Mouse (Mus musculus): Measurements from ENCODE around the gene Lsg1. TPM values are rescaled to one million over a fixed set of nuclear protein-coding genes. Genes with fewer than 3 reads are reported as not detected.
A peak's percentile ranks its signal among the peaks of the same experiment; 100 is the strongest.

Gene Lsg1
- polyA plus RNA-seq, 1 experiment: 11.9 TPM

DNA sequence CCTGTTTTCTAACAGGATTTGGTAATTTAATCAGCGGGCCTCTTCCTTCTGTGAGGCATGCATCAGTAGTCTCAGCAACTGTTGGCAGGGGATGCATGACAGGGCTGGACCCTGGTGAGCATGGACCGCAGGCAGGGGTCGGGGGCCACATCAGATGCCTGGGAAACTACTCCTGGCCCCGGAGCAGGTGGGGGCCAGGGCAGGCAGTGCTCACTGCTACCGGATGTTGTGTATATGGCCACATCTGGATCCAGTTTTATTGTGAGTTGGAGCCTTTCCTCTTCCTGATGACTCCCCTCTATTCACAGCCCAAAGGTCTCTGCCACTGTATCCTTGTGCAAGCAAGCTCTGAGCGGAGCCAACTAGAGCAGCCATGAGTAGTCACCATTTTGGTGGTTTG, 18.1 kb upstream of the Lsg1 start:
- Histone ChIP-seq H3K4me3 (ENCODE audit: control insufficient read depth, low read depth, low read length) (no peak overlapping the region), H3K27me3 (ENCODE audit: control insufficient read depth, insufficient read depth, low read length) (no peaks in the 10 kb centered on the region), H3K27ac (ENCODE audit: control insufficient read depth, insufficient read depth, low read depth, low read length) (no peak overlapping the region), H3K36me3 (ENCODE audit: control insufficient read depth, insufficient read depth, low read length) (no peaks in the 10 kb centered on the region), H3K4me1 (ENCODE audit: control insufficient read depth, insufficient read depth, low read length) (peaks cover 6% of the 10 kb centered on the region)
- TF ChIP-seq CTCF (IDR thresholded peaks at IDR 0.05; ENCODE audit: control insufficient read depth, insufficient read depth, insufficient replicate concordance, low read depth, low read length) (no peak), POLR2A (IDR thresholded peaks at IDR 0.05; ENCODE audit: control insufficient read depth, low read depth, low read length) (no peak)

DNA sequence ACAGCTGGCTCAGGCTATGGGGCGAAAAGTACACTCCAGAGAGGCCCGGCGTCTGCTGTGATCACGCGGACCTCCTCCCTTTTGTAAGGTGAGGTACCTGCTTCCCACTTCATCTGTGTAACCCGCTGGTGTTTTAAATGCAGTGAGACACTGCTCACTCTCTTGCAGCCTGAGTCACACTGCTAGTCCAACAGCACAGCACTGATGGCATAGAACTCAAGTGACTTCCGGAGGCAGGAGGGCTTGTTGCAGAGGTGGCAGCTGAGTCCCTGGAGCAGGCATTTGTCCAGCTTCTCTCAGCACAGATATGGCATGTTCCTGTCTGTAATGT, 17.4 kb upstream of the Lsg1 start:
- Histone ChIP-seq H3K36me3 (ENCODE audit: control insufficient read depth, insufficient read depth, low read length) (no peaks in the 10 kb centered on the region), H3K27ac (ENCODE audit: control insufficient read depth, insufficient read depth, low read depth, low read length) (no peak overlapping the region), H3K4me3 (ENCODE audit: control insufficient read depth, low read depth, low read length) (no peak overlapping the region), H3K4me1 (ENCODE audit: control insufficient read depth, insufficient read depth, low read length) (peaks cover 9% of the 10 kb centered on the region), H3K27me3 (ENCODE audit: control insufficient read depth, insufficient read depth, low read length) (no peaks in the 10 kb centered on the region)
- no peak for TF ChIP-seq POLR2A (IDR thresholded peaks at IDR 0.05; ENCODE audit: control insufficient read depth, low read depth, low read length)
- no peak for TF ChIP-seq CTCF (IDR thresholded peaks at IDR 0.05; ENCODE audit: control insufficient read depth, insufficient read depth, insufficient replicate concordance, low read depth, low read length)

DNA sequence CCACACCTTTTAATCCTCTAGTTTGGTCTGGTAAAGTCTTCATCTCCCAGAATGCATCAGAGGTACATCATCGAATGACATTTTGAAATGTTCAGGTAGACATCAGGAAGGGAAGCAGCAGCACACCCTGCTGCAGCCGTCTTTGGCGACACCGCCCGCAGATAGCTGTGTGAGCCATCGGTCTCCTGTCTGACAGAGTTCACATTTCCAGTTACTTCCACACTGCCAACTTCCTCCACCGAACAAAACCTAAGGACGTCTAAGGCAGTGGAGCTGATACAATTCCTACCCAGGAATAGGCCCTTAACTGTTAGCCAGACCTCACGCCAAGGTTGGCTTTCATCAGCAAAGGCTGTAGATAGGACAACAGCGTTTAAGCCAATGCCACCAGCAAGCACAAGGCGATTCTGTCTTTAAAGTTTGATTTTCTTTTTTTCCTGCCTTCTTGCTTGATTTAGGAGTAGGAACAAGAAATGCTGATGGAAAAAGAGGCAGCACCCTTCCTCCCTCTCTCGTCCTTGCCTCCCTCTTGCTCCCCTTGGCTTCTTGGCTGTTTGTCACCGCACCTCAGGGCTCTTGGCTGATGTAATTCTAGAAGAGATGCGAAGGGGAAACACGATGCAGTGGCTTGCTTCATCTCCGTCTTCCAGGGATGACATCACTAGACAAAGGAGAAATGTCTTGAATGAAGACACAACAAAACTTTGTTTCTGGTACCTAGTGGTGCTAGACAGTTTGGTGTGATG, 16.8 kb upstream of the Lsg1 start:
- H3K27ac ChIP-seq (ENCODE audit: control insufficient read depth, insufficient read depth, low read depth, low read length): no peak overlapping the region

DNA sequence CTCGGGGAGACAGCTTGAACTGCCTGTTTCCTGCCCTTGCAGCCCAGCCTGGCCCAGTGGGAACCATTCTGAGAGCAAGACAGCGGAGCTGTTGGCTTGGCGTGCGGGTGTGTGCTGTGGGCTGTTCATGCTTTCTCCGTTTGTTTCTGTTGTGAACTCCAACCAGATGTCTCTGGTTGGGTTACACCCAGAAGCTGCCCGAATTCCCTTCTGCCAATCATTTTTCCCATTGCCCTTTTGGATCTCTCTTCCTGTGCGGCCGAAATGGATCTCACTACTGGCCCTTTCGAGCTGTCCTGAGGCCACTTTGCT, 16.1 kb upstream of the Lsg1 start:
- TF ChIP-seq POLR2A (IDR thresholded peaks at IDR 0.05; ENCODE audit: control insufficient read depth, low read depth, low read length) (no peak), CTCF (IDR thresholded peaks at IDR 0.05; ENCODE audit: control insufficient read depth, insufficient read depth, insufficient replicate concordance, low read depth, low read length) (no peak)
- H3K27ac ChIP-seq (ENCODE audit: control insufficient read depth, insufficient read depth, low read depth, low read length): no peak overlapping the region
- no peak overlapping the region for H3K4me3 ChIP-seq (ENCODE audit: control insufficient read depth, low read depth, low read length)
- no peaks in the 10 kb centered on the region for H3K36me3 ChIP-seq (ENCODE audit: control insufficient read depth, insufficient read depth, low read length)
- H3K4me1 ChIP-seq (ENCODE audit: control insufficient read depth, insufficient read depth, low read length): peaks cover 13% of the 10 kb centered on the region
- H3K27me3 ChIP-seq (ENCODE audit: control insufficient read depth, insufficient read depth, low read length): no peaks in the 10 kb centered on the region

More for the DNA sequence above, 16.8 kb upstream of the Lsg1 start:
- H3K4me1 ChIP-seq (ENCODE audit: control insufficient read depth, insufficient read depth, low read length): peaks cover 13% of the 10 kb centered on the region
- no peaks in the 10 kb centered on the region for H3K36me3 ChIP-seq (ENCODE audit: control insufficient read depth, insufficient read depth, low read length)
- no peak for TF ChIP-seq CTCF (IDR thresholded peaks at IDR 0.05; ENCODE audit: control insufficient read depth, insufficient read depth, insufficient replicate concordance, low read depth, low read length)
- no peak for TF ChIP-seq POLR2A (IDR thresholded peaks at IDR 0.05; ENCODE audit: control insufficient read depth, low read depth, low read length)
- no peaks in the 10 kb centered on the region for H3K27me3 ChIP-seq (ENCODE audit: control insufficient read depth, insufficient read depth, low read length)
- no peak overlapping the region for H3K4me3 ChIP-seq (ENCODE audit: control insufficient read depth, low read depth, low read length)

DNA sequence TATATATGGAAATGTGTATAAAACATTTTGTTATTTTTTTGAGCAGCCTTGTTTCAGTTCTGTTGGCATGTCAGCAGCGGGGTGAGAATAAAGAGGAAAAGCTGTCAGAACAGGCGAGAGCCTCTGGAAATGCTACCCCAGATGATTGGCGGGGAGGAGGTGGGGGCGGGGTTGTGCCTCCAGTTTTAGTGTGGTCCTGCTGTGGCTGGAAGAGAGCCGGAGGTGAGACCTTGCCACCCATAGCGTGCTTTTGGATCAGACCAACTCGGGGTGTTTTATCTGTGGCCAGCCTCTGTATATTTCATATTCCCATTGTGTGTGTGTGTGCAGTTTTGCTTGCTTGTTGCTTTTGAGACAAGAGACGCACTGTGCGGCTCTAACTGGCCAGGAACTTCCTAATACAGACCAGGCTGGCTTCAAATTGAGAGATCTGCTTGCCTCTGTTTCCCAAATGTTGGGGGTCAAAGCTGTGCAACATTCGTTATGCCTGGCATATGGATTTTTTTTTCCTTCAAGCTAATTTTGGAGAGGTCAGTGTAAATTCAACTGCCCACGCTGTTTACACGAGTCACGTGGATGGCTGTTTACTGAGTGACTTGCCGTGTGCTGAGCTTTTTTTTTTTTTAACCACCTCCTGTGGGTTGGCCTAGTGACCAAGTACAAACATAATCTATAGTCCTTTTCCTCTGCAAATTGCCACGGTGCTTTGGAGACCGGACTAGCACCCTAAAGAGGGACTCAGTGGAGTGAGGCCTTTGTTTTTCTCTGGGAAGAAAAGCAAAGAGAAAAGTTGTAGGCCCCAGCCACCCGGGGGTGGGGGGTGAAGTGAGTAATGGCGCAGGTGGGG, 15.5 kb upstream of the Lsg1 start:
- H3K36me3 ChIP-seq (ENCODE audit: control insufficient read depth, insufficient read depth, low read length): no peaks in the 10 kb centered on the region
- no peak overlapping the region for H3K27ac ChIP-seq (ENCODE audit: control insufficient read depth, insufficient read depth, low read depth, low read length)
- peaks cover 13% of the 10 kb centered on the region for H3K4me1 ChIP-seq (ENCODE audit: control insufficient read depth, insufficient read depth, low read length)
- no peak overlapping the region for H3K4me3 ChIP-seq (ENCODE audit: control insufficient read depth, low read depth, low read length)
- TF ChIP-seq POLR2A (IDR thresholded peaks at IDR 0.05; ENCODE audit: control insufficient read depth, low read depth, low read length): no peak
- TF ChIP-seq CTCF (IDR thresholded peaks at IDR 0.05; ENCODE audit: control insufficient read depth, insufficient read depth, insufficient replicate concordance, low read depth, low read length): no peak
- no peaks in the 10 kb centered on the region for H3K27me3 ChIP-seq (ENCODE audit: control insufficient read depth, insufficient read depth, low read length)

DNA sequence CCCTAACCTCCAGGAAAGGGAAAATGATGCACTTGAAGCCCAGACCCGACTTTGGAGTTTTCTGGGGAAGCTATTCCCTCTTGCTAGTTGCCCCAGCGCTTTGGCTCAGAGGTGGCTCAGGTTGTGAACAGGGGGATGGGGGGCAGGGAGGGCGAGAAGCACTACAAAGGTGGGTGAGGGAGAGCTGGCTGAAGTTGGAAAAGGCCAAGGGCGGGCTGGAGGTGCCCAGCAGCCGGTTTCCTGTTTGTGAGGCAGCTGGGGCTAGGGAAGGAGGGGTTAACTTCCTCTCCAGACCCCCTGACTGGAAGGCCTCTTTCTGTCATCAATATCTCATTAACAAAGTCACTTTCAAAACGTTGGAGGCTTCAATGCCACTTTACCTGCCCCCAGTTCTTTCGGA, 14.6 kb upstream of the Lsg1 start:
- H3K27ac ChIP-seq (ENCODE audit: control insufficient read depth, insufficient read depth, low read depth, low read length): no peak overlapping the region
- H3K36me3 ChIP-seq (ENCODE audit: control insufficient read depth, insufficient read depth, low read length): no peaks in the 10 kb centered on the region
- TF ChIP-seq CTCF (IDR thresholded peaks at IDR 0.05; ENCODE audit: control insufficient read depth, insufficient read depth, insufficient replicate concordance, low read depth, low read length) (no peak), POLR2A (IDR thresholded peaks at IDR 0.05; ENCODE audit: control insufficient read depth, low read depth, low read length) (no peak)
- no peak overlapping the region for H3K4me3 ChIP-seq (ENCODE audit: control insufficient read depth, low read depth, low read length)
- H3K27me3 ChIP-seq (ENCODE audit: control insufficient read depth, insufficient read depth, low read length): no peaks in the 10 kb centered on the region
- H3K4me1 ChIP-seq (ENCODE audit: control insufficient read depth, insufficient read depth, low read length): peaks cover 13% of the 10 kb centered on the region

DNA sequence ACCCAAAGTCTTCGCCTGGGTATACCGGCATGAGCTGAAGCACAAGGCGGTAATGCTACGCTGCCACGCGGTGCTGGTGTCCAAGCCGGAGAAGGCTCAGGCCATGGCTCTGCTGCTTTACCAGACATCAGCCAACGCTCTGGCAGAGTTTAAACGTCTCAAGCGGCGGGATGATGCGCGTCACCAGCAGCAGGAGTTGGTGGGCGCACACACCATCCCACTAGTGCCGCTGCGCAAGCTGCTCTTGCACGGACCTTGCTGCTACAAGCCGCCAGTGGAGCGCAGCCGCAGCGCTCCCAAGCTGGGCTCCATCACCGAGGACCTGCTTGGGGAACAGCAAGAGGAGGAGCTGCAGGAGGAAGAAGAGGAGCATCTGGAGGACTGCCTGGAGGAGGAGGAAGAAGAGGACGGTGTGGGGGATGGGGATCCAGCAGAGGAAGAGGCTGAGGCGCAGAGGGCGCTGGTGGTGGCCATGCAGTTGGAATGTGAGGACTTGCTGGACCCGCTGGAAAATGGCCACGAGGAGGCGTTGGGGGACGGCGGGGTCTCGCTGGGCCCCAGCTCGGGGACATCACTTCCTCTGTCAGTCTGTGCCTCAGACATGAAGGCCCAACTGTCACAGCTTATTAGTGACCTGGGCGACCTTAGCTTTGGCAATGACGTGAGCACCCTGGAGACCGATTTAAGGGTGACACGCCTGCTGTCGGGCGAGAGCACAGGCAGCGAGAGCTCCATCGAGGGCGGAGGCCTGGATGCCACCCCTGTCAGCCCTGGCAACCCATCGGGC, 13.8 kb upstream of the Lsg1 start:
- Histone ChIP-seq H3K4me1 (ENCODE audit: control insufficient read depth, insufficient read depth, low read length) (peaks cover 13% of the 10 kb centered on the region), H3K27ac (ENCODE audit: control insufficient read depth, insufficient read depth, low read depth, low read length) (no peak overlapping the region), H3K4me3 (ENCODE audit: control insufficient read depth, low read depth, low read length) (peak overlapping the region; percentile 58), H3K27me3 (ENCODE audit: control insufficient read depth, insufficient read depth, low read length) (no peaks in the 10 kb centered on the region), H3K36me3 (ENCODE audit: control insufficient read depth, insufficient read depth, low read length) (no peaks in the 10 kb centered on the region)
- no peak for TF ChIP-seq CTCF (IDR thresholded peaks at IDR 0.05; ENCODE audit: control insufficient read depth, insufficient read depth, insufficient replicate concordance, low read depth, low read length)
- no peak for TF ChIP-seq POLR2A (IDR thresholded peaks at IDR 0.05; ENCODE audit: control insufficient read depth, low read depth, low read length)
